Mouse (Mus musculus) C2C12 (cell line): ENCODE measurements around the gene Lrch4.

ENCODE experiments used
- CTCF ChIP-seq: IDR thresholded peaks from one replicate; pipeline ENCODE4 v1.5.1; 2011; ENCODE audit not compliant: control insufficient read depth, insufficient read depth, insufficient read length
- MAX ChIP-seq: IDR thresholded peaks from one replicate; pipeline ENCODE4 v1.6.1; 2011; ENCODE audit warnings: mild to moderate bottlenecking, control low read depth
- MYOD1 ChIP-seq: IDR thresholded peaks from one replicate; pipeline ENCODE4 v1.6.1; 2011; ENCODE audit warnings: low read depth; ENCODE audit not compliant: control insufficient read depth, insufficient read length
- MYOG ChIP-seq: IDR thresholded peaks from one replicate; pipeline ENCODE4 v1.6.1; 2011; ENCODE audit not compliant: control insufficient read depth, insufficient read length; ENCODE audit errors: extremely low read depth
- USF1 ChIP-seq: IDR thresholded peaks from one replicate; pipeline ENCODE4 v1.6.1; 2011; ENCODE audit warnings: low read depth, mild to moderate bottlenecking, control low read depth, moderate library complexity

GRCm38 (mm10) chr5:137630602-137631001, 1.7 kb downstream of the Lrch4 start:
- TF ChIP-seq MYOG (no peak), CTCF (no peak), USF1 (no peak), MAX (no peak), MYOD1 (peak; percentile 65)
